Mouse (Mus musculus) lung, postnatal 0 days (tissue): ENCODE measurements around the gene Btbd16.

Experiments used
- CTCF ChIP-seq: IDR thresholded peaks from 2 replicates; pipeline ENCODE4 v1.5.1; 2016; ENCODE audit warnings: antibody characterized with exemption, mild to moderate bottlenecking
- EP300 ChIP-seq: IDR thresholded peaks from 2 replicates; pipeline ENCODE4 v1.6.1; 2016; ENCODE audit warnings: antibody characterized with exemption, mild to moderate bottlenecking, control low read depth

GRCm38 (mm10) chr7:130865613-130866591, 92.0 kb downstream of the Btbd16 start, which contains the start of gene Plekha1:
- TF ChIP-seq CTCF = no peak; the same call in 1 of the 2 replicates
- no peak for TF ChIP-seq EP300
